Mouse (Mus musculus) ES-E14 (cell line): Measurements from ENCODE around the gene Cryaa.

ENCODE experiments used
- MAFK ChIP-seq: IDR thresholded peaks from 2 replicates; pipeline ENCODE4 v1.6.1; 2014; ENCODE audit warnings: mild to moderate bottlenecking, low read depth, low read length, inconsistent platforms; ENCODE audit not compliant: insufficient read depth
- ZNF384 ChIP-seq: IDR thresholded peaks from 2 replicates; pipeline ENCODE4 v1.6.1; 2012; ENCODE audit warnings: low read depth, low read length, inconsistent platforms

GRCm38 (mm10) chr17:31662855-31663254 is 14.8 kb upstream of the Cryaa start:
- TF ChIP-seq MAFK (no peak), ZNF384 (no peak)
